Mouse (Mus musculus) liver, postnatal 0 days (tissue): ENCODE measurements around the gene Aph1a. TPM values are rescaled to one million over a fixed set of nuclear protein-coding genes. Genes with fewer than 3 reads are reported as not detected.

Experiments used
- ATAC-seq: fragments of 200-750 bp; cut with Nextera tagmentation; 2 replicates; pipeline ENCODE4 v1.8.0; 2017; ENCODE audit warnings: mild to moderate bottlenecking, moderate library complexity
- DNase-seq: peaks from one replicate; pipeline ENCODE4 v3.0.0-alpha.2; 2016
- H3K27ac ChIP-seq: fragments of 300-500 bp; sonication (generic); 2 replicates; pipeline ENCODE4 v1.5.1; 2014; ENCODE audit warnings: antibody characterized with exemption, moderate library complexity, mild to moderate bottlenecking, low read depth
- H3K27me3 ChIP-seq: fragments of 300-500 bp; sonication (generic); 2 replicates; pipeline ENCODE4 v1.6.1; 2014; ENCODE audit warnings: low read length, control low read depth, mixed read lengths; ENCODE audit not compliant: insufficient read depth
- H3K36me3 ChIP-seq: fragments of 300-500 bp; sonication (generic); replicated peaks from 2 replicates; pipeline ENCODE4 v1.6.1; 2014; ENCODE audit warnings: mild to moderate bottlenecking, control low read depth, low read length, moderate library complexity, mixed read lengths; ENCODE audit not compliant: insufficient read depth
- H3K4me1 ChIP-seq: fragments of 300-500 bp; sonication (generic); 2 replicates; pipeline ENCODE4 v1.6.1; 2014; ENCODE audit warnings: antibody characterized with exemption, mild to moderate bottlenecking, control low read depth; ENCODE audit not compliant: insufficient read depth
- H3K4me2 ChIP-seq: fragments of 300-500 bp; sonication (generic); 2 replicates; pipeline ENCODE4 v1.6.1; 2014; ENCODE audit warnings: low read depth, mild to moderate bottlenecking, low read length, moderate library complexity, mixed read lengths
- H3K4me3 ChIP-seq: fragments of 300-500 bp; sonication (generic); 2 replicates; pipeline ENCODE4 v1.5.1; 2014; ENCODE audit warnings: low read depth, low read length
- H3K9ac ChIP-seq: fragments of 300-500 bp; sonication (generic); replicated peaks from 2 replicates; pipeline ENCODE4 v1.6.1; 2014; ENCODE audit warnings: mild to moderate bottlenecking, moderate library complexity
- H3K9me3 ChIP-seq: fragments of 300-500 bp; sonication (generic); 2 replicates; pipeline ENCODE4 v1.6.1; 2016; ENCODE audit warnings: mild to moderate bottlenecking, control low read depth, low read length, mixed read lengths
- CTCF ChIP-seq: sonication (generic); IDR thresholded peaks from 2 replicates; pipeline ENCODE4 v1.5.1; 2016; ENCODE audit warnings: antibody characterized with exemption, low read depth
- EP300 ChIP-seq: IDR thresholded peaks from 2 replicates; pipeline ENCODE4 v1.6.1; 2016; ENCODE audit warnings: antibody characterized with exemption, low read depth, mild to moderate bottlenecking
- WGBS: fragments of 180-500 bp; shearing (Covaris S2); extraction: QIAGEN DNeasy Blood & Tissue Kit; methylation state at CpG from one replicate; pipeline ENCODE4 v1.1.7; 2014; ENCODE audit not compliant: insufficient replicate concordance; 5-methylcytosine and 5-hydroxymethylcytosine counted together
- polyA plus RNA-seq: library from polyadenylated mRNA; unstranded; fragments of >200 nt; fragmentation: Nextera tagmentation; extraction: Ambion mirVana; gene quantifications from 2 replicates; pipeline ENCODE4 v1.2.1, GENCODE M21; 2015

Aph1a gene
- polyA plus RNA-seq, 1 experiment from 2014 or later = 22.9 TPM

DNA sequence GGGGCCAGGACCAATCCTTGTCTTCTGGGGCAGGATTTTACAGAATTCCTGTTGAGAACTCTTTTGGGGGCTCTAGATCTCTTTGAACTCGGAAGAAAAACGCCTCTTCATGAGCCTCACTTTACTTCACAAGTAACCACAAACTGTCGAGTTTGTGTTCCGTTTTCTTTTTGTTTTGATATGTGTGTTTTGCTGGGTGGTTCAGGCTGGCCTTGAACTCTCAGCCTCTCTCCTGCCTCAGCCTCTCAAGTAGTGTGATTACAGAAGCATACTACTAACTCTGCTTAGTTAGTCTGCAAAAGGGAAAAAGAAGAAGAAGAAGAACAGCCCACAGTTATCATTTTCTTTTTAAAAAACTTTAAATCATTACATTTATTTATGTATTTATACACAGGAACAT lies 30.4 kb downstream of the Aph1a start:
- Histone ChIP-seq H3K9ac (no peak overlapping the region), H3K9me3 (no peaks in the 10 kb centered on the region), H3K4me1 (peaks cover 3% of the 10 kb centered on the region; the same call in 1 of the 2 replicates), H3K27me3 (no peaks in the 10 kb centered on the region), H3K4me2 (no peak overlapping the region), H3K27ac (no peak overlapping the region), H3K4me3 (no peak overlapping the region), H3K36me3 (no peaks in the 10 kb centered on the region)
- 40% methylated on average over 4 of the region's 4 CpGs for WGBS
- no peak for ATAC-seq
- DNase-seq = no peak
- TF ChIP-seq CTCF (no peak), EP300 (no peak)

GRCm38 (mm10) chr3:95925087-95925486 lies 31.3 kb downstream of the Aph1a start:
- H3K4me1 ChIP-seq = peaks cover 3% of the 10 kb centered on the region; the same call in 1 of the 2 replicates
- no peak for ATAC-seq
- no peak for TF ChIP-seq EP300
- no peak for TF ChIP-seq CTCF
- H3K27me3 ChIP-seq = no peaks in the 10 kb centered on the region
- DNase-seq = no peak
- H3K4me3 ChIP-seq = no peak overlapping the region
- no peaks in the 10 kb centered on the region for H3K36me3 ChIP-seq
- H3K27ac ChIP-seq = no peak overlapping the region
- no peak overlapping the region for H3K4me2 ChIP-seq
- no peak overlapping the region for H3K9ac ChIP-seq
- H3K9me3 ChIP-seq = no peaks in the 10 kb centered on the region
- 67% methylated on average over 5 of the region's 5 CpGs for WGBS

- peak overlapping the region; percentile 81 for H3K4me2 ChIP-seq
- H3K9ac ChIP-seq = peak overlapping the region; percentile 61
- TF ChIP-seq CTCF (no peak), EP300 (no peak)
- ATAC-seq (no peak), DNase-seq (no peak)
- H3K4me1 ChIP-seq = peaks cover 17% of the 10 kb centered on the region
- WGBS = 36% methylated on average over 6 of the region's 6 CpGs
- peak overlapping the region; percentile 82 for H3K27ac ChIP-seq
- no peaks in the 10 kb centered on the region for H3K9me3 ChIP-seq
- H3K27me3 ChIP-seq = no peaks in the 10 kb centered on the region
- H3K4me3 ChIP-seq = peak overlapping the region; percentile 88
- peaks cover 1% of the 10 kb centered on the region; the same call in 1 of the 2 replicates for H3K36me3 ChIP-seq
Observed at GRCm38 (mm10) chr3:95928261-95928657, 34.5 kb downstream of the Aph1a start.

DNA sequence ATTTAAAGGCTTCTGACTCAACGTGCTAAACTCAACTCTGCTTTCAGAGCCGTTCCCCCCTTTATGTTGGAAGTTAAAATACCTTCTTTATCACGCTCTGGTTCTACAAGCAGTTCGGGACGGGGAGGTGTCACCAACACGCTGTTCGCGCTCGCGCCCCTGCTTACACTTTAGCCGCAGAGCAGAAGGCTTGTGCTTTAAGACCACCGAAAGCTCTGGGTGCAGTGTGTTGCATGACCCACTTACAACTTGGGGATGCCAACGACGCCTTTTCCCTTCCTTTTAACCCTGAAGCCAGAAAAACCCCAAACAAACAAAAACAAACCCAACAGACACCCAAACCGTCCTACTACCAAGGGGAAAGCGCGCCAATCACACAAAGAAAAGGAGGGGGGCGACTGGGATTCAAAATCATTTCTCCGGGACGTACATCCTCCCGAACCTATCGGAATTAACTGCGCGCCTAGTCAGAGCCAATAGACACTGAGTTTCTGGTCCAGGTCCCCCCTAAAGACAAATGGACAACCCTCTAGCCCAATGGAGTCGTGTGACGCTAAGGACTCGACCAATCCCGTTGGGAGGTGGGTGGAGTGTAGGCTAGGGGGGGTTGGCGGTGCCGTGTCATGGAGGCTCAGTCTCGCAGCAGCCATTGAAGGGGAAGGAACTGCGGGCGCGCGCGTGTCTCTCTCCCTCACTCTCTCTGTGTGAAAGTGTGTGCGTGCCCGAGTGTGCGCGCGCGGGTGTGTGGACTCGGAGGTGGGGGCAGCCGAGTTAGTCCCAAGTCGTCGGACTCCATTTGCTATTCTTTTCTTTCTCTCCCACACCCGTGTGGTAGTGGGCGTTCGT lies 35.1 kb downstream of the Aph1a start, which contains the start of gene Anp32e:
Gene Anp32e (plus strand): TSS at position 589 of the 846 bp plus-strand sequence.
- Histone ChIP-seq H3K4me1 (peaks cover 17% of the 10 kb centered on the region), H3K4me3 (peak within 1 kb of the TSS; percentile 88), H3K9ac (peak within 1 kb of the TSS; percentile 97), H3K4me2 (peak within 1 kb of the TSS; percentile 89), H3K9me3 (no peaks in the 10 kb centered on the region), H3K36me3 (peaks cover 8% of the 10 kb centered on the region), H3K27ac (peak within 1 kb of the TSS; percentile 85), H3K27me3 (no peaks in the 10 kb centered on the region)
- DNase-seq (peak; percentile 97), ATAC-seq (peak; percentile 99)
- WGBS = under 1% methylated on average over 49 of the region's 49 CpGs
- TF ChIP-seq EP300 (peak; percentile 85; the same call in 1 of the 2 replicates), CTCF (no peak)

- DNase-seq (peak; percentile 78), ATAC-seq (peak; percentile 14)
- Histone ChIP-seq H3K27ac (peak overlapping the region; percentile 85), H3K27me3 (no peaks in the 10 kb centered on the region), H3K4me2 (peak overlapping the region; percentile 89), H3K9me3 (no peaks in the 10 kb centered on the region), H3K4me1 (peaks cover 17% of the 10 kb centered on the region), H3K36me3 (peaks cover 17% of the 10 kb centered on the region), H3K4me3 (peak overlapping the region; percentile 88), H3K9ac (peak overlapping the region; percentile 97)
- no peak for TF ChIP-seq EP300
- no peak for TF ChIP-seq CTCF
- whole genome bisulfite sequencing = under 1% methylated on average over 92 of the region's 105 CpGs
Observed at GRCm38 (mm10) chr3:95929581-95930470, 36.1 kb downstream of the Aph1a start.

GRCm38 (mm10) chr3:95930471-95930789 lies 36.7 kb downstream of the Aph1a start:
- TF ChIP-seq CTCF (no peak), EP300 (no peak)
- DNase-seq = no peak
- Histone ChIP-seq H3K9me3 (no peaks in the 10 kb centered on the region), H3K9ac (peak overlapping the region; percentile 97), H3K27me3 (no peaks in the 10 kb centered on the region), H3K4me3 (peak overlapping the region; percentile 88), H3K4me2 (peak overlapping the region; percentile 89), H3K27ac (peak overlapping the region; percentile 85), H3K4me1 (peaks cover 17% of the 10 kb centered on the region), H3K36me3 (peaks cover 23% of the 10 kb centered on the region)
- WGBS = 3% methylated on average over 5 of the region's 5 CpGs
- ATAC-seq = no peak
